Mouse (Mus musculus) lung, adult 2 months (tissue): ENCODE measurements around the gene Efhc1.

Experiments used
- CTCF ChIP-seq: fragments of 200-500 bp; IDR thresholded peaks from 2 replicates; pipeline ENCODE4 v1.5.1; 2011; ENCODE audit warnings: mild to moderate bottlenecking, low read length, control low read depth; ENCODE audit not compliant: insufficient read depth
- POLR2A ChIP-seq: fragments of 200-500 bp; IDR thresholded peaks from 2 replicates; pipeline ENCODE4 v1.6.1; 2011; ENCODE audit warnings: low read depth, mild to moderate bottlenecking, control low read depth, low read length, borderline replicate concordance; ENCODE audit errors: extremely low read depth

DNA sequence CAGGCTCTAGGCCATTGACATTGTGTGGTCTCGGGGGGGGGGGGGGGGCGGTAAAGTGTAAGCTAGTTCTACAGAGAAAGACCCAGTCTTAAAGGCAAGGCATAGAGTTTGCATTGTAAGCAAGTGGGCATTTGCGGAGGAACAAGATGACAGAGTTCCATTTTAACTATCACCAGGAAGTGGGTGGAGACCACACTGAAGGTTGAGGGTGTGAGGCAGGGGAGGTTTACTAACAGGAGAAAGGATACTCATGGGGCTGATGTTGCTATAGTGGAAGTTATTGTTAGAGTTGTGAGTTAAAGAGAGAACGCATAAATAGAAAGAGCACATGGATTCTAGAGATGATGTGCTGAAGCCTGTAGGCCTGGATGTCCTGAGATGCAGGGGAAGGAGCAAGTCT, 25.1 kb upstream of the Efhc1 start:
- TF ChIP-seq CTCF, result no peak
- no peak for TF ChIP-seq POLR2A
